Mouse (Mus musculus) frontal cortex, postnatal 14 days (tissue): ENCODE measurements around the gene Scly.

Experiments
- DNase-seq, 2 experiments: peaks; one replicate each; pipeline ENCODE4 v3.0.0; 2022; ENCODE audit warnings: low spot score in 2 of 2

Scly gene

DNA sequence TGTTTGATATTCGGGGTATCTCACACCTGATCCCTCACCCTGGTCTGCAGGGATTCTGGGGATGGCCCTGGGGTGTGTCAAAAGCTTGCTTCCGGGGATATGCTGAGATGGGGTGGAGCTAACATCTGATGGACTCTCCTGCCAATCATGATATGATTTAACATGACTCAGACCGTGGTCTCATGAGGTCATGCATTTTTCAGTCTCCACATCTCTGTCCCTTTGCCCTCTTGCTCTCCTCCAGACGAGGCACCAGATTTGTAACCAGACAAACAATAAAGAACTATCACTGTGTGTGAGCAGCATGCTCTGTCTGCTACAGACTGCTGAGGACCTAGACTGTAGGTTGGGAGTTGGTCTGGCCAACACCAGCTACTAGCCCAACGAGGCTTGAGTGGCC, 64.0 kb downstream of the Scly start:
- no peak for DNase-seq

DNA sequence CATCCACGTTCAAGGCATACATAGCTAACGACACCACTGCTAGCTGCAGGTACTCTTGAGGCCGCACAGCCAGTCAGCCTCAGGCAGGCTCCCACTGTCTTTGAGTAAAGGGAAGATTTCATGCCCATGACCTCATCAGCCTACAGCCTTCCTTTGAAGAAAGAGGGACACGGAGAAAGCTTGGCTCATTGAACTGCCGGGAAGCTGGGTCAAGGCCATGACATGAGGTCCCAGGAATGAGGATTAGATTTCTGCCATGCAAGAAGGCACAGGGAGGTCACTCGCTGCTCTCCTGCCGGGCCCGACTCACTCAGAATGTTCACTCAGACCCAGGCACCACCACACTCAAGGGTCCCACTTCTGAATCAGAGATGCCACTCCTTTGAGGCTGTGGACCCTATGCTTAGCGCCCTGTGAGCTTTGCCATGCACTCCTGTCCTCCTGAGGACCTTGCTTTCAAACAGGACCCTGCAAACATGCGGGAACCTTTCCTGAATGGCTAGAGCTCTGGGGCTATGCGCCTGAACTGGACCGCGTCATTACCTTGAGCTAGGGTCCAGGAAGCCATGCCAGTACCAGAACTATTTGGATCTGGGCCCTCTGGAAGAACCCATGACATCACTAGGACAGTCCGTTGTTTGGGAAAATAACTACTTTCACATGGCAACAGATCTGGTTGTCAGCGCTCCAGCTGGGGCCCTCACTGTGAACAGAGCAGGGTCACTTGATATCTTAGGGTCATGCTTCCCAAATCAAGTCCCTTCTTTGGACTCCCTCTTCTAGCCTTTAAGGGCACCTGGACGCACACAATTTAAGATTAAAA, 66.9 kb downstream of the Scly start:
- no peak for DNase-seq

- DNase-seq: no peak
Measured at GRCm38 (mm10) chr1:91365816-91366214, 67.7 kb downstream of the Scly start.

GRCm38 (mm10) chr1:91366215-91367108, 68.3 kb downstream of the Scly start, which contains the start of gene Erfe:
TSS of gene Erfe (plus strand) at chr1:91366430.
- peak in 1 of 2 experiments; percentile 24 for DNase-seq

- no peak for DNase-seq
Measured at GRCm38 (mm10) chr1:91367295-91367694, 69.2 kb downstream of the Scly start.

- no peak for DNase-seq
Measured at GRCm38 (mm10) chr1:91369408-91369807, 71.3 kb downstream of the Scly start.

GRCm38 (mm10) chr1:91370055-91370454, 71.9 kb downstream of the Scly start:
- DNase-seq: no peak
